Mouse (Mus musculus) kidney, embryonic 15.5 days (tissue): ENCODE data around the gene Timm17b. TPM values are rescaled to one million over a fixed set of nuclear protein-coding genes. Genes with fewer than 3 reads are reported as not detected.

Experiments used
- ATAC-seq: fragments of 200-750 bp; cut with Nextera tagmentation; replicated peaks from 2 replicates; pipeline ENCODE4 v1.8.0; 2017; ENCODE audit warnings: moderate TSS enrichment; ENCODE audit not compliant: low FRiP score
- H3K27ac ChIP-seq: fragments of 300-500 bp; sonication (generic); 2 replicates; pipeline ENCODE4 v1.5.1; 2015; ENCODE audit warnings: mild to moderate bottlenecking, inconsistent platforms
- H3K27me3 ChIP-seq: fragments of 300-500 bp; sonication (generic); 2 replicates; pipeline ENCODE4 v1.6.1; 2015; ENCODE audit warnings: inconsistent platforms
- H3K36me3 ChIP-seq: fragments of 300-500 bp; sonication (generic); 2 replicates; pipeline ENCODE4 v1.6.1; 2015; ENCODE audit warnings: inconsistent platforms
- H3K4me1 ChIP-seq: fragments of 300-500 bp; sonication (generic); 2 replicates; pipeline ENCODE4 v1.6.1; 2015; ENCODE audit warnings: inconsistent platforms
- H3K4me2 ChIP-seq: fragments of 300-500 bp; sonication (generic); 2 replicates; pipeline ENCODE4 v1.6.1; 2015; ENCODE audit warnings: moderate library complexity, mild to moderate bottlenecking, inconsistent platforms
- H3K4me3 ChIP-seq: fragments of 300-500 bp; sonication (generic); replicated peaks from 2 replicates; pipeline ENCODE4 v1.5.1; 2015; ENCODE audit warnings: mild to moderate bottlenecking, inconsistent platforms
- H3K9ac ChIP-seq: fragments of 300-500 bp; sonication (generic); 2 replicates; pipeline ENCODE4 v1.6.1; 2015; ENCODE audit warnings: mild to moderate bottlenecking, inconsistent platforms
- H3K9me3 ChIP-seq: fragments of 300-500 bp; sonication (generic); replicated peaks from 2 replicates; pipeline ENCODE4 v1.6.1; 2016; ENCODE audit warnings: inconsistent platforms
- WGBS: fragments of 180-500 bp; shearing (Covaris S2); methylation state at CpG from one replicate; pipeline ENCODE4 v1.1.7; 2015; ENCODE audit warnings: mixed read lengths; 5-methylcytosine and 5-hydroxymethylcytosine counted together
- polyA plus RNA-seq: library from polyadenylated mRNA; unstranded; fragments of >200 nt; fragmentation: Nextera tagmentation; extraction: Ambion mirVana; gene quantifications from 2 replicates; pipeline ENCODE4 v1.2.1, GENCODE M21; 2015

The Timm17b gene
- polyA plus RNA-seq, 1 experiment from 2014 or later: 168 TPM

- peaks cover 4% of the 10 kb centered on the region; the same call in 1 of the 2 replicates for H3K4me1 ChIP-seq
- H3K27me3 ChIP-seq: peaks cover 61% of the 10 kb centered on the region
Measured at GRCm38 (mm10) chrX:7927116-7927515, 28.0 kb downstream of the Timm17b start.

GRCm38 (mm10) chrX:7928270-7928790 is 29.2 kb downstream of the Timm17b start, which contains the start of gene Eras:
Gene Eras (minus strand): TSS chrX:7928607.
- WGBS: 22% methylated on average over 19 of the region's 19 CpGs
- Histone ChIP-seq H3K4me2 (0 out of 2 replicates have a peak within 1 kb of the TSS, but pooled peaks have one; percentile 12), H3K4me1 (no peaks in the 10 kb centered on the region), H3K9me3 (0 out of 2 replicates have a peak, but pooled peaks cover 4% of the 10 kb centered on the region), H3K27me3 (peaks cover 49% of the 10 kb centered on the region), H3K27ac (no peak within 1 kb of the TSS), H3K9ac (no peak within 1 kb of the TSS), H3K36me3 (peaks cover 29% of the 10 kb centered on the region), H3K4me3 (no peak within 1 kb of the TSS)
- no peak for ATAC-seq

More at GRCm38 (mm10) chrX:7927116-7927515, 28.0 kb downstream of the Timm17b start:
- WGBS: 20% methylated on average over 10 of the region's 10 CpGs
- H3K9ac ChIP-seq: no peak overlapping the region
- ATAC-seq: no peak
- H3K4me2 ChIP-seq: no peak overlapping the region
- H3K36me3 ChIP-seq: peaks cover 27% of the 10 kb centered on the region
- H3K27ac ChIP-seq: no peak overlapping the region
- no peak overlapping the region for H3K4me3 ChIP-seq
- H3K9me3 ChIP-seq: 0 out of 2 replicates have a peak, but pooled peaks cover 4% of the 10 kb centered on the region

- Histone ChIP-seq H3K27me3 (no peaks in the 10 kb centered on the region), H3K9ac (no peak overlapping the region), H3K4me1 (no peaks in the 10 kb centered on the region), H3K4me2 (no peak overlapping the region), H3K9me3 (no peaks in the 10 kb centered on the region), H3K36me3 (peaks cover 45% of the 10 kb centered on the region), H3K4me3 (no peak overlapping the region), H3K27ac (no peak overlapping the region)
- ATAC-seq: no peak
- WGBS: 53% methylated on average over 11 of the region's 11 CpGs
Measured at GRCm38 (mm10) chrX:7936874-7937273, 37.7 kb downstream of the Timm17b start.

- Histone ChIP-seq H3K9me3 (no peaks in the 10 kb centered on the region), H3K36me3 (peaks cover 40% of the 10 kb centered on the region), H3K4me2 (no peak overlapping the region), H3K27ac (no peak overlapping the region), H3K9ac (no peak overlapping the region), H3K4me3 (no peak overlapping the region), H3K4me1 (no peaks in the 10 kb centered on the region), H3K27me3 (no peaks in the 10 kb centered on the region)
- 91% methylated on average over 6 of the region's 6 CpGs for WGBS
- no peak for ATAC-seq
Measured at GRCm38 (mm10) chrX:7937667-7938066, 38.5 kb downstream of the Timm17b start.

- Histone ChIP-seq H3K36me3 (no peaks in the 10 kb centered on the region; the same call in 1 of the 2 replicates), H3K4me1 (0 out of 2 replicates have a peak, but pooled peaks cover 6% of the 10 kb centered on the region), H3K4me3 (no peak overlapping the region), H3K27me3 (no peaks in the 10 kb centered on the region), H3K4me2 (peak overlapping the region; percentile 59; the same call in 1 of the 2 replicates), H3K9ac (no peak overlapping the region), H3K27ac (0 out of 2 replicates have a peak overlapping the region, but pooled peaks have one; percentile 13), H3K9me3 (no peaks in the 10 kb centered on the region)
- 46% methylated on average over 8 of the region's 8 CpGs for WGBS
- no peak for ATAC-seq
Measured at GRCm38 (mm10) chrX:7945618-7946017, 46.5 kb downstream of the Timm17b start.

- Histone ChIP-seq H3K9me3 (no peaks in the 10 kb centered on the region), H3K36me3 (no peaks in the 10 kb centered on the region), H3K9ac (peak within 1 kb of the TSS; percentile 39), H3K27ac (peak within 1 kb of the TSS; percentile 71), H3K4me3 (peak within 1 kb of the TSS; percentile 55), H3K4me2 (peak within 1 kb of the TSS; percentile 59), H3K27me3 (no peaks in the 10 kb centered on the region), H3K4me1 (0 out of 2 replicates have a peak, but pooled peaks cover 6% of the 10 kb centered on the region)
- WGBS: 22% methylated on average over 36 of the region's 37 CpGs
- peak; percentile 66 for ATAC-seq
Measured at GRCm38 (mm10) chrX:7947108-7947899, 48.1 kb downstream of the Timm17b start, which contains the start of gene Hdac6. Gene Hdac6 (minus strand): TSS chrX:7947889.

- Histone ChIP-seq H3K4me2 (peak overlapping the region; percentile 59), H3K9me3 (no peaks in the 10 kb centered on the region), H3K4me1 (0 out of 2 replicates have a peak, but pooled peaks cover 6% of the 10 kb centered on the region), H3K27ac (0 out of 2 replicates have a peak overlapping the region, but pooled peaks have one; percentile 51), H3K27me3 (no peaks in the 10 kb centered on the region), H3K4me3 (peak overlapping the region; percentile 55), H3K9ac (0 out of 2 replicates have a peak overlapping the region, but pooled peaks have one; percentile 31), H3K36me3 (no peaks in the 10 kb centered on the region)
- WGBS: 15% methylated on average over 38 of the region's 38 CpGs
- peak; percentile 98 for ATAC-seq
Measured at GRCm38 (mm10) chrX:7947900-7948492, 48.8 kb downstream of the Timm17b start.

- H3K4me1 ChIP-seq: 0 out of 2 replicates have a peak, but pooled peaks cover 6% of the 10 kb centered on the region
- no peaks in the 10 kb centered on the region for H3K9me3 ChIP-seq
- H3K27me3 ChIP-seq: no peaks in the 10 kb centered on the region
- H3K27ac ChIP-seq: no peak overlapping the region
- no peak for ATAC-seq
- no peak overlapping the region for H3K9ac ChIP-seq
- H3K4me2 ChIP-seq: no peak overlapping the region
- H3K36me3 ChIP-seq: no peaks in the 10 kb centered on the region
- 88% methylated on average over 7 of the region's 7 CpGs for WGBS
- H3K4me3 ChIP-seq: no peak overlapping the region
Measured at GRCm38 (mm10) chrX:7950091-7950490, 50.9 kb downstream of the Timm17b start.

Other genes starting within 250 kb of the Timm17b start
- gene Prickle3, start 242.1 kb upstream of the Timm17b start, polyA plus RNA-seq: 10.9 and 13.2 TPM in 2 replicates
- 156 and 168 TPM in 2 replicates for gene Plp2, start 228.0 kb upstream of the Timm17b start, polyA plus RNA-seq
- 0.58 and 0.68 TPM in 2 replicates for gene Magix, start 218.1 kb upstream of the Timm17b start, polyA plus RNA-seq
- gene Gpkow, start 202.2 kb upstream of the Timm17b start, polyA plus RNA-seq: 40.3 and 42.5 TPM in 2 replicates
- 35.4 and 38.6 TPM in 2 replicates for gene Wdr45, start 185.0 kb upstream of the Timm17b start, polyA plus RNA-seq
- 0.96 TPM in 1 of 2 replicates, not detected in the other for gene Gm45208, start 177.1 kb upstream of the Timm17b start, polyA plus RNA-seq
- gene Praf2, start 170.9 kb upstream of the Timm17b start, polyA plus RNA-seq: 64.4 and 68.9 TPM in 2 replicates
- gene Ccdc120, start 148.5 kb upstream of the Timm17b start, polyA plus RNA-seq: 19.6 and 20.2 TPM in 2 replicates
- 26.3 and 30.9 TPM in 2 replicates for gene Tfe3, start 136.8 kb upstream of the Timm17b start, polyA plus RNA-seq
- gene Gripap1, start 109.6 kb upstream of the Timm17b start, polyA plus RNA-seq: 44.1 and 51.8 TPM in 2 replicates
- 1.6 and 1.9 TPM in 2 replicates for gene Kcnd1, start 77.1 kb upstream of the Timm17b start, polyA plus RNA-seq
- gene Otud5, start 58.0 kb upstream of the Timm17b start, polyA plus RNA-seq: 40.0 and 44.8 TPM in 2 replicates
- 9.7 and 10.8 TPM in 2 replicates for gene Pim2, start 21.1 kb upstream of the Timm17b start, polyA plus RNA-seq
- 33.7 and 35.8 TPM in 2 replicates for gene Slc35a2, start 15.3 kb upstream of the Timm17b start, polyA plus RNA-seq
- 116 and 119 TPM in 2 replicates for gene Pqbp1, start 88 bp upstream of the Timm17b start, polyA plus RNA-seq
- gene Gm10491, start 8.5 kb downstream of the Timm17b start, polyA plus RNA-seq: not detected in 2 replicates
- gene Gm10490, start 10.2 kb downstream of the Timm17b start, polyA plus RNA-seq: not detected in 2 replicates
- 1.7 and 7.7 TPM in 2 replicates for gene Pcsk1n, start 20.5 kb downstream of the Timm17b start, polyA plus RNA-seq
- gene Eras, start 29.2 kb downstream of the Timm17b start, polyA plus RNA-seq: not detected in 2 replicates
- gene Hdac6, start 48.5 kb downstream of the Timm17b start, polyA plus RNA-seq: 49.2 and 59.6 TPM in 2 replicates
- 1.2 and 2.3 TPM in 2 replicates for gene Gata1, start 78.7 kb downstream of the Timm17b start, polyA plus RNA-seq
- gene Glod5, start 119.1 kb downstream of the Timm17b start, polyA plus RNA-seq: 0.35 TPM in 1 of 2 replicates, not detected in the other
- 69.0 and 69.5 TPM in 2 replicates for gene Suv39h1, start 175.4 kb downstream of the Timm17b start, polyA plus RNA-seq
- gene Was, start 191.1 kb downstream of the Timm17b start, polyA plus RNA-seq: 0.23 and 0.49 TPM in 2 replicates
- gene Wdr13, start 233.5 kb downstream of the Timm17b start, polyA plus RNA-seq: 22.7 and 29.3 TPM in 2 replicates
- 490 and 492 TPM in 2 replicates for gene Rbm3, start 246.5 kb downstream of the Timm17b start, polyA plus RNA-seq